Mouse (Mus musculus) brain, embryonic 14.5 days (tissue): ENCODE data around the gene Asb6.

Experiments
- CTCF ChIP-seq: fragments of 200-500 bp; IDR thresholded peaks from 2 replicates; pipeline ENCODE4 v1.5.1; 2012; ENCODE audit warnings: inconsistent platforms, mild to moderate bottlenecking, moderate library complexity, borderline replicate concordance; ENCODE audit not compliant: insufficient read depth, insufficient read length; ENCODE audit errors: extremely low read depth
- POLR2A ChIP-seq: fragments of 200-500 bp; IDR thresholded peaks from 2 replicates; pipeline ENCODE4 v1.6.1; 2012; ENCODE audit warnings: mild to moderate bottlenecking, inconsistent platforms, borderline replicate concordance; ENCODE audit not compliant: poor library complexity, insufficient read depth, insufficient read length, severe bottlenecking; ENCODE audit errors: extremely low read depth

- TF ChIP-seq CTCF (no peak), POLR2A (no peak)
These were observed 20.6 kb downstream of the Asb6 start for GRCm38 (mm10) chr2:30809503-30809902.
